Mouse (Mus musculus): ENCODE measurements around the gene Gm21560.
"Not testable (repeated sequence)": the region's sequence is repeated elsewhere in the genome, so short reads cannot be mapped to it uniquely, and the experiment has no call there.

Gm21560 gene

DNA sequence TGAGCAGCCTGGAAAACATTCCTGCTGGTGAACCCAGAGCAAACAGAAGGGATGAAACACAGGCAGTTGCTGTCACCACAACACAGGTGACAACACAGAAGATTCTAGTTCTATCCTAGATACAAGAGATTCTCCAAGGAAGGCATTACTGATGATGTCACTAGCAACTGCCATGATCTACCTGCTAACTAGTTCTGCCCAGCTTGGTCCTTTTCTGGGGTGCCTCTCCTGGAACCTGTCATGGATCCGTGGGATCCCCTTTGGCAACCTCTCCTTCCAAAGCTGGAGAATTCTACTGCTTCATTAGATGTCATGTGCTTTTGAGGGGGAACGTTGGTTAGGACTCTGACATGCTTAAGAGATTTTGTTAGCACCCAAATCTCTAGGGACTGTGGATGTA is at the start of gene Gm21560:
Gm21560 (minus strand) TSS at position 101 of the 400 bp plus-strand sequence.
- DNase-seq, result not testable (repeated sequence)

DNA sequence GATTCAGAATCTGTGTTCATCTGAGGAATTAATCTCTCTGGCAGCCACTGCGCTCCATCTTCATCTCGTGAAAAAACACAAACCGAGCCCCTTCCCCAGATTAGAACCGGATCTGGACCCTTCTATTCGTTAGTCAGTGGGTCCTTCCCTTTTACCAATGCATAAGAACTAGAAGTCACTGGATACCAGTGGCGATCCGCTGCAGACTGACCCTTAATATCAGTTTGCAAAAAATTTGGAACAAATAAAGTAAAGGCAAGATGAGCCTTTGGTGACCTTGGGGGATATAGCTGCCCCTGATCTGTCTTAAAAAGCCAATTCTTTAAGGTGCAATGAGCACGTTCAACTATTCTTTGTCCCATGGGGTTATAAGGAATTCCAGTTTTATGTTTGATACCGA is 55.6 kb downstream of the Gm21560 start:
- not testable (repeated sequence) for DNase-seq

DNA sequence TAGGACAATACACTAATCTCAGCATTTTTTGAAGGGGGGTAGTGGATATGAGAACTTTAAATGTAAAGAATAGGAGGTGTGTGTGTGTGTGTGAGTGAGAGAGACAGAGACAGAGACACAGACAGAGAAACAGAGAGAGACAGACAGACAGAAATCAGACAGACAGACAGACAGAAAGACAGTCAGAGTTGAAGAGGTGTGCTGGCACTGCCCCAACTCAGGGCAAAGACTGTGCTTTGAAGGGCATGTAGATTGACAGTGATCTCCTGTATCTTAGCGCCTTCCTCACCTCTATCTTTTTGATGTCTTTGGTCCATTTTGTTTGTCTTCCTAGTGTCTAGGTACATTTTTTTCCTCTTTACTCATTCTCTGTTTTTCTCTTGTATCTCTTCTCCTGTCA is 58.0 kb downstream of the Gm21560 start:
- not testable (repeated sequence) for DNase-seq

All from thymus, postnatal 4 days (tissue).